Mouse (Mus musculus): Measurements from ENCODE around the gene Erc2.
A peak's percentile ranks its signal among the peaks of the same experiment; 100 is the strongest.

Erc2 gene

DNA sequence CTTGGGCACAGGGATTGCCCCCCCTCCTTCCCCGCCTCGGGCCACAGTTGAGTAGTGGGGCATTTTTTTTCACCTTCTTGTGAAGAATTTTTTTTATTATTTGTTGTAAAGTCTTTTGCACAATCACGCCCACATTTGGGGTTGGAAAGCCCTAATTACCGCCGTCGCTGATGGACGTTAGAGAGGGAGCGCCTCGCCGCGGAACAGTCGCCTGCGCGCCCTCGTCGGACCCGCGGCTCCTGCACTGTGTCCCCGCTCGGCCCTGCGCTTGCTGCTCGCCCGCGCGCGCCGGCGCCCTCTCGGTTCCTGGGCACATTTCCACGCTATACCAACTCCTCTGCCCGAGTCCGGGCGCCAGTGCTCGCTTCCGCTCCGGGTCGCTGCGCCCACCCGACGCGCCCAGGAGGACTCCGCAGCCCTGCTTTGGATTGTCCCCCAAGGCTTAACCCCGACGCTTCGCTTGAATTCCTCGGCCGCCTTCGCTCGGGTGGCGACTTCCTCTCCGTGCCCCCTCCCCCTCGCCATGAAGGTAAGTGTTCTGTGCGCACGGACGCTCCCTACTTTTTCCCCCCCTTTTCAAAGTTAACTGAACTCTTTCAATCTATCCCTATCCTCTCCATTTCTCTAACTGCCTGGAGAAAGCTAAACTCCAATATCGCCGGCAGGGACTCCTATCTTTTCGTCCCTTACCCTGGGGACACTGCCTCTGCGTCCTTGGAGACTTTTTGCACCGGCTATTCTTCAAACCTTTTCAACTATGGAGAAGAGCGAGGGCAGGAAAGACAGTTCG, 883.6 kb downstream of the Erc2 start:
- no peak for DNase-seq (ENCODE audit: low read depth, low spot score)

- DNase-seq (ENCODE audit: low read depth, low spot score), result no peak
These were observed 884.2 kb downstream of the Erc2 start for GRCm38 (mm10) chr14:28506376-28506831.

DNA sequence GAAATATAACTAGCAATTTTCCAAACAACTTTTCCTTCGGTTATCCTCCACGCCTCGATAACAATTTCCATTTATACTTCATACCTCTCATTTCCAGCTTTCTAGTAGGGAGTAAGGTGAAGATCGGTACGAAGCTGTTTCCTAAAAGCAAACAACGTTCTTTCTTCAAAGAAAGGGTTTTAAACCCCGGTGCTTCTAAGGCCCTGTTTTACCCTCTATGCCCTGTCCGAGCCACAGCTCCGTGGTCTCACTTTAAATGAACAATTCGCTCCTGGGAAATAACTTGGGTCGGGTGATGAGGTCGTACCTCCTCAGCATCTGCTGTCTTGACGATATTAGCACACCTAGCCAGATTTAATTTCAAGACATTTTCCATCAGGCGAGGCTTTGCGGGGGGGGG, 884.8 kb downstream of the Erc2 start:
- no peak for DNase-seq (ENCODE audit: low read depth, low spot score)

DNA sequence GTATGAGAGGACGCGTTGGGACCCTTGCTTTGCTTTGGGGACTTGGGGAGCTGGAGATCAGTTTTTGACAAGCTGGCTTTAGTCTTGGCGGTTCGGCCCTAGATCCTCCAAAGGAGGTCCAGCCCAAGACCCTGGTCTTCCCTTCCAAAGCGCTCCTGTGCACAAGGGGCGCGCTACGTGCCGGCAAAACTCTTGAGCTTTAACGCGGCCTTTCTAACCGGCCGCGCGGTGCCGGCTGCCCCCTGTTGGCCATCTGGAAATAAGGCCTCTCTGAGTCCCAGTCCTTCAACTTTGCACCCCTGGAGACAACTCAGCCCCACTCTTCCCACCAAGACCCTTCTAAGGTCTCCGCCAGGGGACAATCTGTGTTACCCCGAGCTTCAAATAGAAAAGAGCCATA, 885.2 kb downstream of the Erc2 start:
- peak; percentile 54 for DNase-seq (ENCODE audit: low read depth, low spot score)

DNA sequence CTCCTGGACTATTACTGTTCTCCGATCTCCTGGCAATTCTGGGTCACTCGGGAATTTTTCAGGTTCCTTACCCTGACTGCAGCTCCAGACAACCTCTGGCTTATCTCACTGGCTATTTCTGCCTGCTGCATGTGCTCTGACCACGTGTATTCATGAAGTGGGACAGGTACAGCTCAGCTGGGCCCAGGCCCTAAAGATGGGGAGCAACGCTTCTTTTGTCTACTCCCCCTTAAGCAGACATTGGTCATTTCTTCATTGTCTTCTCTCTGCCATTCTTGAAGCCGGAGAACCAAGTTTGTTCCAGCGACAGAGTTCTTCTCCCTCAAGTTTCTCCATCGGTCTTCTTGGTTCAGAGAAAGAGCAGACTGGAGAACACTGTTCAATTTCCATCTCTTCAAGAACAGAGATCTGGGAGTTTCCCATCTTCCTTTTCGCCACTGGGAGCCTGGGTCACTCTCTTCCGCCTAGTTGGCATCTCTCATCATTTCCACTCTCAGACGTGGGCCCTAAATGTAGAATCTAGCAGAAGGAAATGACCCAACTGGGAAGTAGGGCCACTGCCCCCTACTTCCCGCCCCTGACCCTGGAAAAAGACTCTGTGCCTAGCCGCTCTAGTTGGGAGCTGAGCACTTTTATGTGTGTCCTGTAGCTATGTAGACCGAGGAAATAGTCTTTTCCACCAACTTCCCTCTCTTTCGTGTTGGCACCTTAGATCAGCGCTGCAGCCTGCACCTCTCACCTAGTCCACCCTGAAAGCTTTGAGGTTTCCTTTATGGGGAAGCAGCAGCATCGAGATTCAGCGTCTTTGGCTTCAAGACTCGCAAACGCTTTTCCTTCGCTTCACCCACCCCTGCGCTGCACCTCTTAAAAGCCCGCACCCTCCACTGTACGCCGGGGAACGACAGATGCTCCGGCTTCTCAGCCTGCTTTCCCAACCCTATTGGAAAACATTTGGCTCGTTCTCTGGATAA, 886.3 kb downstream of the Erc2 start:
- DNase-seq (ENCODE audit: low read depth, low spot score), result no peak

GRCm38 (mm10) chr14:28509441-28510340, 887.5 kb downstream of the Erc2 start:
- no peak for DNase-seq (ENCODE audit: low read depth, low spot score)

DNA sequence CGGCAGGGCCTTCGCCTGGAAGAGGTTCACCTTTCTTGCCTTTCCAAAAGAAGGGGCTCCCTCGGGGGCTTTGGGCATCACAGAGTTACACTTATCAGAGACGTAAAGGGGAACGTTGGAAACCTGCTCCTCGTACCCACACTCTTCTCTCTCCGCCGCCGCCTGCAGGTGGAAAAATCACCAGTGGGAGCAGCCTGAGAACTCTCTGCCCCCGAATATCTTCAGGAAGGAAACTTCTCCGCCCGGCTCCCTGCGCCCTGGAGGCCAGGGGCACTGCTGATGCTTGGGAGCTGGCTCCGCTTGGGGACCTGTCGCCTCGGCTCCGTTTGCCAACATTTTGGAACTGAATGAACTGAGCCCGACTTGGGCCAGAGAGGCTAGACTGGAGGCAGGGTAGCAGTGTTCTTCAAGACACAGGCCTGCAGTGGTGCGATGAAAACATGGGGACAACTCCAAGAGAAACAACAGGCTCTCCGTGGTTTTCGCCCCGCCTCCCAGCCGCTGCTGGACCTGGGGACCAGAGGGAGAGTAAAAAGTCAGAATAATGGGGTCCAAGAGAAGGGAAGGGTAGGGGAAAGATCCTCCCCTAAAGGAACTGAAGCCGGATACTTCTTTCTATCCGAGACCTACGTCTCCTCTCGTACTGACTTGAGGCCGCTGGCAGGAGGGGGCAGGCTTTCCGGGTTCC, 888.3 kb downstream of the Erc2 start:
- DNase-seq (ENCODE audit: low read depth, low spot score), result no peak

DNA sequence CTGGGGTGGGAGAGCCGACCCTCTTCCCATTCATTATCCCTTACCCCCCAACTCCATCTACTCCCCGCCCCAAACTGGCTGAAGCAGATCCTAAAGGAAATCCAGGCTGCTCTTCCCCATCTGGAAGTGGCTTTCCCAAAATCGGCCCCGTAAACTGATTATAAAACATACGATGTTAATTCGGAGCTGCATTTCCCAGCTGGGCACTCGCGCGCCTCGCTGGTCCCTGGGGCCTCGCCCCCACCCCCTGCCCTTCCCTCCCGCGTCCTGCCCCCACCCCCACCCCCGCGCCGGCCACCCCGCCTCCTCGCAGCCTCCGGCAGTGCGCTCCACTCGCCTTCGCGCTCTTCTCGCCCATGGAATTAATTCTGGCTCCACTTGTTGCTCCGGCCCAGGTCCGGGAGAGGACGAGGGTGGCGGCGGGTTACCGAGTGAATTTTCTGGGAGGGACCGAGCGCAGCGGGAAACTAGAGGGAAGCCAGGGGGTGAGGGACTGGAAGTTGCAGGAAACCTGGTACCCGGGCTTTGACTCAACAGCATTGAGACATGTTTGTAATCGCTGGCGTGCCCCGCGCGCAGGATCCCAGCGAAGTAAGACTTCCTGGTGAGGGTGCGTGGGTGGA, 888.9 kb downstream of the Erc2 start:
- DNase-seq (ENCODE audit: low read depth, low spot score), result no peak

GRCm38 (mm10) chr14:28512805-28513590, 890.8 kb downstream of the Erc2 start:
- no peak for DNase-seq (ENCODE audit: low read depth, low spot score)

GRCm38 (mm10) chr14:28514171-28514570, 891.9 kb downstream of the Erc2 start:
- no peak for DNase-seq (ENCODE audit: low read depth, low spot score)

- DNase-seq (ENCODE audit: low read depth, low spot score), result no peak
These were observed 893.1 kb downstream of the Erc2 start for GRCm38 (mm10) chr14:28515331-28515730.

DNA sequence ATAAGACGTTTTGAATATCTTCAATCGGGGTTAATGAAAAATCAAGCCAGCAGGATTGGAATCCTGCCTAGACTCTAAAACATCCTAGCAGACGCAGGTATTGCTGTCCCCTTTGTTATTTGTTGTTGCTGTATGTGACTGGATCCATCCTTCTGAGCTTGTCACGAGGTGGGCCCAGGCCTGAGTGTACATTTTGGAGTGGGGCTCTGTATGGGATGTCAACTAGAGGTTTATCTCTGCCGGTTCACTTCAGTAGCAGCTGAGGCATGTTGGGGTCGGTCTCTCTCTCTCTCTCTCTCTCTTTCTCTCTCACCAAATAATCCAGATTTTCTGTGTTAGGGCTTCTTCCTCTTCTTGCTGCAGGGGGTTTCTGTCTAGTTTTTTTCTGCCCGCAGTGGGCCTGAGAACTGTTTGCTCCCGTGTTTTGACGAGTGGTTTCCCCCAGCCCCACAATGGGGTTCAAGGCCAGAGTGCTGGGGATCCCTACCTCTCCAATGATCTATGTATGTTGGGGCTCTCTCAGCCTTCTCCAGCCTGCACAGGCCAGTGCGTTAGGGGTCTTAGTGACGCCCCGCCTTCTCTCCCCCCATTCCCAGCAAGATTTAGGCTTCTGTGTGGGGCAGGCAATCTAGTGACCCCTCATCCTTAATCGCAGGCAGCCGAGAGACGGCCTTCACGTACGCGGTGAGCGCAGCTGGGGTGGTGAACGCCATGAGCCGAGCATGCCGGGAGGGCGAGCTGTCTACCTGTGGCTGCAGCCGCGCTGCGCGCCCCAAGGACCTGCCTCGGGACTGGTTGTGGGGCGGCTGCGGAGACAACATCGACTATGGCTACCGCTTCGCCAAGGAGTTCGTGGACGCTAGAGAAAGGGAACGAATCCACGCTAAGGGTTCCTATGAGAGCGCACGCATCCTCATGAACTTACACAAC, 895.7 kb downstream of the Erc2 start:
- DNase-seq (ENCODE audit: low read depth, low spot score), result no peak

DNA sequence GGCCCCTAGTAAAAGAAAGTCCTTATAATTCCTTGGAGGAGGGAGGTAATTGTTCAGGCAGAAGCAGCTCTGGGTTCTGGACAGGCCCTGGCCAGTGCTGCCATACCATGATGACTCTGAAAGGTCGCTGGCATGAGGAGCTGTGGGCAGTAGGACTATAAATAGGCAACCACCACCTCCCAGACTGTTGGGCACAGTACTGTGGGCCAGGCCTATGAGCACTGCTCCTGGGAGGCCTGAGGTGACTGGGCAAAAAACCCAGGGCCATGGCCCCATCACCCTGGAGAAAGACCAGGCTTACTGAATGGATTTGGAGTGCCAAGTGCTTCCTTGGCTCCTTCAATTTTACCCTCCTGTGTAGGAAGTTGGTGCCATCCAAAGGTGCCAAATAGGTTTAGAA, 898.9 kb downstream of the Erc2 start:
- no peak for DNase-seq (ENCODE audit: low read depth, low spot score)

DNA sequence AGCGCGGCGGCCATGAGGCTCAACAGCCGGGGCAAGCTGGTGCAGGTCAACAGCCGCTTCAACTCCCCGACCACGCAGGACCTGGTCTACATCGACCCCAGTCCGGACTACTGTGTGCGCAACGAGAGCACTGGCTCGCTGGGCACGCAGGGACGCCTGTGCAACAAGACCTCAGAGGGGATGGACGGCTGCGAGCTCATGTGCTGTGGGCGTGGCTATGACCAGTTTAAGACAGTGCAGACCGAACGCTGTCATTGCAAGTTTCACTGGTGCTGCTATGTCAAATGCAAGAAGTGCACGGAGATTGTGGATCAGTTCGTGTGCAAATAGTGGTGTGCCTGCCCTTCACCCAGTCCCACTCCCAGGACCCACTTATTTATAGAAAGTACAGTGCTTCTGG, 900.4 kb downstream of the Erc2 start:
- no peak for DNase-seq (ENCODE audit: low read depth, low spot score)

DNA sequence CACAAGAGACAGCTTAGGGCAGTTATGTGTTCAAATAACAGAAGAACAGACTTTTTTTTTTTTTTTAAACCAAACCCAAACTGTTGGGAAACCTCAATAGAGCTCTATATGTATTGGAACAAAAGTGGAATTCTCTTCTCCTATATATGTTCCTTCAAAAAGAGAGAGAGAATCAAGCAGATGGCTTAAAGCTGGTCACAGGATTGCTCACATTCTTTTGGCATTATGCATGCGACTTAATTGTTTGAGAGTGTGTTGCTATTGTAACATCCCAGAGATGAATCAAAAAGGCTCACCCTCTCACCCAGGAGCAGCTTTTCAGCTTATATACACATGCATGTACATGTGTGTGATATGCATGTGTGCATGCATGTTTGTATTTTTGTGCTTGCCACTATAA, 903.3 kb downstream of the Erc2 start:
- DNase-seq (ENCODE audit: low read depth, low spot score), result no peak

Measured in retina, postnatal 7 days (tissue).